Mouse (Mus musculus) intestine, embryonic 15.5 days (tissue): ENCODE measurements at regions not wholly inside any gene's neighbourhood (a gene's known extent, or its start where the extent isn't known, plus 50 kb on each side); places are given as distances from the start of the nearest gene placed in this dataset.

ENCODE experiments used
- ATAC-seq: fragments of 200-750 bp; cut with Nextera tagmentation; 2 replicates; pipeline ENCODE4 v1.8.0; 2017; ENCODE audit warnings: moderate TSS enrichment, moderate library complexity
- H3K27ac ChIP-seq: fragments of 300-500 bp; sonication (generic); 2 replicates; pipeline ENCODE4 v1.5.1; 2015; ENCODE audit warnings: mild to moderate bottlenecking, inconsistent platforms
- H3K27me3 ChIP-seq: fragments of 300-500 bp; sonication (generic); replicated peaks from 2 replicates; pipeline ENCODE4 v1.6.1; 2015; ENCODE audit warnings: inconsistent platforms
- H3K36me3 ChIP-seq: fragments of 300-500 bp; sonication (generic); 2 replicates; pipeline ENCODE4 v1.6.1; 2015; ENCODE audit warnings: inconsistent platforms
- H3K4me1 ChIP-seq: fragments of 300-500 bp; sonication (generic); replicated peaks from 2 replicates; pipeline ENCODE4 v1.6.1; 2015; ENCODE audit warnings: inconsistent platforms
- H3K4me2 ChIP-seq: fragments of 300-500 bp; sonication (generic); replicated peaks from 2 replicates; pipeline ENCODE4 v1.6.1; 2015; ENCODE audit warnings: mild to moderate bottlenecking, inconsistent platforms
- H3K4me3 ChIP-seq: fragments of 300-500 bp; sonication (generic); replicated peaks from 2 replicates; pipeline ENCODE4 v1.5.1; 2015; ENCODE audit warnings: inconsistent platforms
- H3K9ac ChIP-seq: fragments of 300-500 bp; sonication (generic); 2 replicates; pipeline ENCODE4 v1.6.1; 2015; ENCODE audit warnings: inconsistent platforms
- H3K9me3 ChIP-seq: fragments of 300-500 bp; sonication (generic); 2 replicates; pipeline ENCODE4 v1.6.1; 2016; ENCODE audit warnings: inconsistent platforms
- WGBS: fragments of 180-500 bp; shearing (Covaris S2); methylation state at CpG from one replicate; pipeline ENCODE4 v1.1.7; 2015; 5-methylcytosine and 5-hydroxymethylcytosine counted together

GRCm38 (mm10) chr13:45189389-45189788 lies 110.9 kb downstream of the Gm9817 start:
- no peaks in the 10 kb centered on the region for H3K9me3 ChIP-seq
- no peaks in the 10 kb centered on the region for H3K27me3 ChIP-seq
- no peaks in the 10 kb centered on the region for H3K36me3 ChIP-seq
- H3K4me1 ChIP-seq, result no peaks in the 10 kb centered on the region
- WGBS, result 59% methylated on average over 6 of the region's 6 CpGs
- no peak overlapping the region for H3K4me2 ChIP-seq
- no peak for ATAC-seq
- no peak overlapping the region for H3K9ac ChIP-seq
- no peak overlapping the region for H3K4me3 ChIP-seq
- H3K27ac ChIP-seq, result no peak overlapping the region

GRCm38 (mm10) chr13:45190151-45190550 lies 111.7 kb downstream of the Gm9817 start:
- no peaks in the 10 kb centered on the region for H3K27me3 ChIP-seq
- H3K4me1 ChIP-seq, result no peaks in the 10 kb centered on the region
- no peak overlapping the region for H3K9ac ChIP-seq
- 56% methylated on average over 4 of the region's 4 CpGs for WGBS
- ATAC-seq, result no peak
- H3K4me2 ChIP-seq, result no peak overlapping the region
- H3K9me3 ChIP-seq, result no peaks in the 10 kb centered on the region
- no peak overlapping the region for H3K27ac ChIP-seq
- H3K4me3 ChIP-seq, result no peak overlapping the region
- no peaks in the 10 kb centered on the region for H3K36me3 ChIP-seq

- Histone ChIP-seq H3K4me2 (no peak overlapping the region), H3K4me1 (no peaks in the 10 kb centered on the region), H3K36me3 (no peaks in the 10 kb centered on the region), H3K27me3 (no peaks in the 10 kb centered on the region), H3K9me3 (no peaks in the 10 kb centered on the region), H3K4me3 (no peak overlapping the region), H3K9ac (no peak overlapping the region), H3K27ac (no peak overlapping the region)
- ATAC-seq, result no peak
- 72% methylated on average over 8 of the region's 8 CpGs for WGBS
These were observed 113.6 kb downstream of the Gm9817 start for GRCm38 (mm10) chr13:45192079-45192478.

- no peaks in the 10 kb centered on the region for H3K27me3 ChIP-seq
- 65% methylated on average over 2 of the region's 2 CpGs for WGBS
These were observed 117.1 kb downstream of the Gm9817 start for GRCm38 (mm10) chr13:45195562-45195961.

GRCm38 (mm10) chr13:45196363-45196762 lies 117.9 kb downstream of the Gm9817 start:
- H3K4me2 ChIP-seq, result no peak overlapping the region
- no peaks in the 10 kb centered on the region for H3K27me3 ChIP-seq
- no peak overlapping the region for H3K27ac ChIP-seq
- no peaks in the 10 kb centered on the region for H3K4me1 ChIP-seq
- H3K36me3 ChIP-seq, result no peaks in the 10 kb centered on the region
- no peak overlapping the region for H3K9ac ChIP-seq
- no peak overlapping the region for H3K4me3 ChIP-seq
- ATAC-seq, result no peak
- H3K9me3 ChIP-seq, result no peaks in the 10 kb centered on the region

More at GRCm38 (mm10) chr13:45195562-45195961, 117.1 kb downstream of the Gm9817 start:
- Histone ChIP-seq H3K27ac (no peak overlapping the region), H3K36me3 (no peaks in the 10 kb centered on the region), H3K4me2 (no peak overlapping the region), H3K4me1 (no peaks in the 10 kb centered on the region), H3K4me3 (no peak overlapping the region), H3K9me3 (no peaks in the 10 kb centered on the region), H3K9ac (no peak overlapping the region)
- no peak for ATAC-seq

- H3K27me3 ChIP-seq, result no peaks in the 10 kb centered on the region
- H3K9ac ChIP-seq, result no peak overlapping the region
- H3K36me3 ChIP-seq, result no peaks in the 10 kb centered on the region
- WGBS, result 41% methylated on average over 9 of the region's 9 CpGs
- H3K4me2 ChIP-seq, result no peak overlapping the region
- no peak overlapping the region for H3K4me3 ChIP-seq
- no peaks in the 10 kb centered on the region for H3K4me1 ChIP-seq
- no peaks in the 10 kb centered on the region for H3K9me3 ChIP-seq
- H3K27ac ChIP-seq, result no peak overlapping the region
- no peak for ATAC-seq
These were observed 122.1 kb downstream of the Gm9817 start for GRCm38 (mm10) chr13:45200511-45201120.

- Histone ChIP-seq H3K4me3 (no peak overlapping the region), H3K9ac (no peak overlapping the region), H3K36me3 (no peaks in the 10 kb centered on the region), H3K9me3 (no peaks in the 10 kb centered on the region), H3K27me3 (no peaks in the 10 kb centered on the region), H3K4me2 (no peak overlapping the region), H3K27ac (no peak overlapping the region), H3K4me1 (0 out of 2 replicates have a peak, but pooled peaks cover 2% of the 10 kb centered on the region)
- 65% methylated on average over 6 of the region's 6 CpGs for WGBS
- ATAC-seq, result no peak
These were observed 126.4 kb downstream of the Gm9817 start for GRCm38 (mm10) chr13:45204856-45205255.

- Histone ChIP-seq H3K4me1 (0 out of 2 replicates have a peak, but pooled peaks cover 2% of the 10 kb centered on the region), H3K27ac (no peak overlapping the region), H3K9ac (no peak overlapping the region), H3K4me2 (no peak overlapping the region), H3K9me3 (no peaks in the 10 kb centered on the region), H3K27me3 (no peaks in the 10 kb centered on the region), H3K4me3 (no peak overlapping the region), H3K36me3 (no peaks in the 10 kb centered on the region)
- WGBS, result 59% methylated on average over 5 of the region's 5 CpGs
- ATAC-seq, result peak; percentile 75
These were observed 130.2 kb downstream of the Gm9817 start for GRCm38 (mm10) chr13:45208540-45209197.

GRCm38 (mm10) chr13:45211241-45211640 lies 132.7 kb downstream of the Gm9817 start:
- Histone ChIP-seq H3K9me3 (no peaks in the 10 kb centered on the region), H3K4me3 (no peak overlapping the region), H3K9ac (no peak overlapping the region), H3K36me3 (no peaks in the 10 kb centered on the region), H3K27me3 (no peaks in the 10 kb centered on the region), H3K27ac (no peak overlapping the region), H3K4me2 (no peak overlapping the region), H3K4me1 (0 out of 2 replicates have a peak, but pooled peaks cover 2% of the 10 kb centered on the region)
- no peak for ATAC-seq
- 81% methylated on average over 9 of the region's 9 CpGs for WGBS

- H3K36me3 ChIP-seq, result no peaks in the 10 kb centered on the region
- WGBS, result 31% methylated on average over 5 of the region's 5 CpGs
- ATAC-seq, result peak; percentile 32; the same call in 1 of the 2 replicates
These were observed 134.8 kb downstream of the Gm9817 start for GRCm38 (mm10) chr13:45213116-45213834.

GRCm38 (mm10) chr13:45218251-45218650 lies 139.8 kb downstream of the Gm9817 start:
- H3K4me3 ChIP-seq, result no peak overlapping the region
- 88% methylated on average over 4 of the region's 4 CpGs for WGBS
- H3K9me3 ChIP-seq, result no peaks in the 10 kb centered on the region
- no peaks in the 10 kb centered on the region for H3K36me3 ChIP-seq
- no peak overlapping the region for H3K27ac ChIP-seq
- H3K9ac ChIP-seq, result no peak overlapping the region
- no peak overlapping the region for H3K4me2 ChIP-seq
- ATAC-seq, result no peak
- H3K27me3 ChIP-seq, result no peaks in the 10 kb centered on the region
- H3K4me1 ChIP-seq, result no peaks in the 10 kb centered on the region

More at GRCm38 (mm10) chr13:45213116-45213834, 134.8 kb downstream of the Gm9817 start:
- H3K27ac ChIP-seq, result no peak overlapping the region
- no peak overlapping the region for H3K4me2 ChIP-seq
- 0 out of 2 replicates have a peak, but pooled peaks cover 2% of the 10 kb centered on the region for H3K4me1 ChIP-seq
- no peak overlapping the region for H3K4me3 ChIP-seq
- no peaks in the 10 kb centered on the region for H3K9me3 ChIP-seq
- no peaks in the 10 kb centered on the region for H3K27me3 ChIP-seq
- H3K9ac ChIP-seq, result no peak overlapping the region

- Histone ChIP-seq H3K4me2 (no peak overlapping the region), H3K36me3 (no peaks in the 10 kb centered on the region)
- no peak for ATAC-seq
These were observed 141.2 kb downstream of the Gm9817 start for GRCm38 (mm10) chr13:45219671-45220070.

More at GRCm38 (mm10) chr13:45219671-45220070, 141.2 kb downstream of the Gm9817 start:
- H3K4me3 ChIP-seq, result no peak overlapping the region
- H3K27ac ChIP-seq, result no peak overlapping the region
- H3K4me1 ChIP-seq, result no peaks in the 10 kb centered on the region
- no peaks in the 10 kb centered on the region for H3K27me3 ChIP-seq
- WGBS, result 74% methylated on average over 3 of the region's 3 CpGs
- no peaks in the 10 kb centered on the region for H3K9me3 ChIP-seq
- no peak overlapping the region for H3K9ac ChIP-seq
